Mouse (Mus musculus): ENCODE measurements around the gene St3gal3.

- TF ChIP-seq CTCF (IDR thresholded peaks at IDR 0.05; ENCODE audit: low read depth) (no peak), EP300 (IDR thresholded peaks at IDR 0.05; ENCODE audit: low read depth) (no peak)
Observed at GRCm38 (mm10) chr4:117972999-117973398, 161.7 kb downstream of the St3gal3 start.
